Mouse (Mus musculus) midbrain, embryonic 11.5 days (tissue): Measurements from ENCODE around the gene Pgk2. TPM values are rescaled to one million over a fixed set of nuclear protein-coding genes. Genes with fewer than 3 reads are reported as not detected.
"Not testable (repeated sequence)": the region's sequence is repeated elsewhere in the genome, so short reads cannot be mapped to it uniquely, and the experiment has no call there.

Experiments
- ATAC-seq: fragments of 200-750 bp; cut with Nextera tagmentation; 2 replicates; pipeline ENCODE4 v1.8.0; 2017; ENCODE audit warnings: moderate TSS enrichment, moderate library complexity; ENCODE audit not compliant: low FRiP score
- DNase-seq: peaks from one replicate; pipeline ENCODE4 v3.0.0; 2015; ENCODE audit warnings: low spot score; ENCODE audit errors: missing footprints
- H3K27ac ChIP-seq: fragments of 300-500 bp; sonication (generic); 2 replicates; pipeline ENCODE4 v1.5.1; 2014; ENCODE audit warnings: low read depth, low read length
- H3K27me3 ChIP-seq: fragments of 300-500 bp; sonication (generic); 2 replicates; pipeline ENCODE4 v1.6.1; 2014; ENCODE audit warnings: mild to moderate bottlenecking, low read length, moderate library complexity, mixed read lengths; ENCODE audit not compliant: control insufficient read depth, insufficient read depth
- H3K36me3 ChIP-seq: fragments of 300-500 bp; sonication (generic); 2 replicates; pipeline ENCODE4 v1.6.1; 2014; ENCODE audit warnings: mild to moderate bottlenecking, low read length, moderate library complexity, mixed read lengths; ENCODE audit not compliant: control insufficient read depth, insufficient read depth
- H3K4me1 ChIP-seq: fragments of 300-500 bp; sonication (generic); 2 replicates; pipeline ENCODE4 v1.6.1; 2014; ENCODE audit warnings: low read length; ENCODE audit not compliant: control insufficient read depth, insufficient read depth
- H3K4me2 ChIP-seq: fragments of 300-500 bp; sonication (generic); 2 replicates; pipeline ENCODE4 v1.6.1; 2014; ENCODE audit warnings: mild to moderate bottlenecking, moderate library complexity
- H3K4me3 ChIP-seq: fragments of 300-500 bp; sonication (generic); 2 replicates; pipeline ENCODE4 v1.5.1; 2014; ENCODE audit warnings: low read depth, low read length
- H3K9ac ChIP-seq: fragments of 300-500 bp; sonication (generic); 2 replicates; pipeline ENCODE4 v1.6.1; 2014; ENCODE audit warnings: low read length
- H3K9me3 ChIP-seq: fragments of 300-500 bp; sonication (generic); 2 replicates; pipeline ENCODE4 v1.6.1; 2016; ENCODE audit warnings: low read length; ENCODE audit not compliant: control insufficient read depth
- WGBS: fragments of 180-500 bp; shearing (Covaris S2); extraction: QIAGEN DNeasy Blood & Tissue Kit; methylation state at CpG from one replicate; pipeline ENCODE4 v1.1.7; 2014; 5-methylcytosine and 5-hydroxymethylcytosine counted together
- polyA plus RNA-seq: library from polyadenylated mRNA; unstranded; fragments of >200 nt; fragmentation: Nextera tagmentation; extraction: Ambion mirVana; gene quantifications from 2 replicates; pipeline ENCODE4 v1.2.1, GENCODE M21; 2014

The Pgk2 gene
- 0.14 TPM in 1 of 2 replicates, not detected in the other for polyA plus RNA-seq

DNA sequence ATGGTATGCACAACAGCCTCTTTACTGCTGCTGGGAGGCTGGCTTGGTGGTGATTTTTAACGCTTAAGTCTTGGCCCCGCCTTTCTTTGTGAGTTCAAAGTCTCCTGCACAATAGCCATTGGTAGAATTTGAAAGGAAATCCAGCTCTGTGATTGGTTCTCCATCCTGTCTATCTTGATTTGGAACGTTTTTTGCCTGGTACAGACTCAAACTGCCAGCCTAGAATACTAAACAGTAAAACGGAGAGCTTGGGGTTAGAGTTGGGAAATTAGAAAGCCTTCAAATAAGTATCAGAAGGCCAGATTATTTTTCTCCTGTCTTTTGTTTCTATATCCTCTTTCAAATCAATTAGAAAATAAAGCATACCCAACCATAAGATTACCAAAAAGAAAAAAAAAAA, at the start of gene Pgk2:
TSS of gene Pgk2 (minus strand) at position 101 of the 400 bp plus-strand sequence.
- Histone ChIP-seq H3K4me3 (no peak within 1 kb of the TSS), H3K4me2 (no peak within 1 kb of the TSS), H3K4me1 (no peaks in the 10 kb centered on the region), H3K9ac (no peak within 1 kb of the TSS), H3K36me3 (no peaks in the 10 kb centered on the region), H3K27me3 (no peaks in the 10 kb centered on the region), H3K27ac (no peak within 1 kb of the TSS), H3K9me3 (no peaks in the 10 kb centered on the region)
- ATAC-seq (no peak), DNase-seq (no peak)
- 71% methylated on average over 4 of the region's 4 CpGs for WGBS

DNA sequence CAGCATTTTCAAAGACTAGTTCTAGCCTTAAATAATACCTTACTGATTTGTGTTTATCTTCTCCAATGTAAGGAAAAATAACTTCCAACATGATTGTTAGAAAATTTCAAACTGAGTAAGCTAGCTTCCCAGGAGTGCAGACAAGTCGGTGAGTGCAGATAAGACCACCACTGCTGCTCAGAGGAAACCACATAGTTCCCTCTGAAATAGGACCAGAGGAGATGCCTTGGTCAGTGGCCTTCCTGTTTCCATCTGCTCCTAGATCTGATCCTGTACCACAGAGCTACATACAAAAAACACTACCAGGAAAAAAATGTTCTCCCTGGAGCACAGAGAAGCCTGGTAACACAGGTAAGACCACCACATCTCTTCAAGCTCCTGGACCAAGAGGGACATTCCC, 44.0 kb upstream of the Pgk2 start:
- no peak for DNase-seq
- H3K9me3 ChIP-seq = no peaks in the 10 kb centered on the region
- no peak overlapping the region for H3K4me2 ChIP-seq
- no peak for ATAC-seq
- no peak overlapping the region for H3K9ac ChIP-seq
- no peaks in the 10 kb centered on the region for H3K36me3 ChIP-seq
- no peak overlapping the region for H3K4me3 ChIP-seq
- WGBS = 79% methylated on average over 1 of the region's 1 CpGs
- no peaks in the 10 kb centered on the region for H3K27me3 ChIP-seq
- no peaks in the 10 kb centered on the region for H3K4me1 ChIP-seq
- no peak overlapping the region for H3K27ac ChIP-seq

DNA sequence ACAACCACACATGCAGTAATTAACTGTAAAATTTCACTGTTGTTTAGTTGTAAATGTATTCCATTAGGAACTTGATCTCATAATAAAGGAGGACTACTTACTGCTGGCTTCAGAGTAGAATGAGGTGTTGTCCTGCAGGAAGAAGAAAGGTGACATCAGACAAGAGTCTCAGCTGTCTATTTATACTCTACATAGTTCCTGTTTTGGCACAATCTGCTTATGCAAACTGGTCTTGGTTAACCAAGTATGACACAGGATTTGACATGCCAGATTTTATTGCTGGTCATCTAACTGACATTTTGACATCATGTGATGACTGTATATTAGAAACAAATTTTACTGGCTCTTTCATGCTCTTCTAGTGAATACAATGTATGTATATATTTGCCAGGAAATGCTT, 33.7 kb upstream of the Pgk2 start, which contains the start of gene Crisp3:
TSS of gene Crisp3 (minus strand) at position 154 of the 400 bp plus-strand sequence.
- Histone ChIP-seq H3K36me3 (no peaks in the 10 kb centered on the region), H3K27me3 (no peaks in the 10 kb centered on the region), H3K4me2 (no peak within 1 kb of the TSS), H3K4me3 (no peak within 1 kb of the TSS), H3K9ac (no peak within 1 kb of the TSS), H3K4me1 (no peaks in the 10 kb centered on the region), H3K9me3 (no peaks in the 10 kb centered on the region), H3K27ac (no peak within 1 kb of the TSS)
- DNase-seq (no peak), ATAC-seq (no peak)

DNA sequence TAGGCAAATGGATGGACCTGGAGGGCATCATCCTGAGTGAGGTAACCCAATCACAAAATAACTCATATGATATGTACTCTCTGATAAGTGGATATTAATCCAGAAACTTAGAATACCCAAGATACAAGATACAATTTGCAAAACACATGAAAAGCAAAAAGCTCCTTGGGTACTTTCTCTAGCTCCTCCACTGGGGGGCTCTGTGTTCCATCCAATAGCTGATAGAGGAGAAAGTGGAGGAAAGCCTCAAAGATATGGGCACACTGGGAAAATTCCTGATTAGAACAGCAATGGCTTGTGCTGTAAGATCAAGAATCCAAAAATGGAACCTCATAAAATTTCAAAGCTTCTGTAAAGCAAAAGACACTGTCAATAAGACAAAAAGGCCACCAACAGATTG, 6.6 kb downstream of the Pgk2 start:
- H3K9ac ChIP-seq, H3K4me3 ChIP-seq, H3K27me3 ChIP-seq, H3K27ac ChIP-seq, H3K4me1 ChIP-seq, H3K36me3 ChIP-seq, ATAC-seq, H3K9me3 ChIP-seq, H3K4me2 ChIP-seq, DNase-seq: not testable (repeated sequence)

DNA sequence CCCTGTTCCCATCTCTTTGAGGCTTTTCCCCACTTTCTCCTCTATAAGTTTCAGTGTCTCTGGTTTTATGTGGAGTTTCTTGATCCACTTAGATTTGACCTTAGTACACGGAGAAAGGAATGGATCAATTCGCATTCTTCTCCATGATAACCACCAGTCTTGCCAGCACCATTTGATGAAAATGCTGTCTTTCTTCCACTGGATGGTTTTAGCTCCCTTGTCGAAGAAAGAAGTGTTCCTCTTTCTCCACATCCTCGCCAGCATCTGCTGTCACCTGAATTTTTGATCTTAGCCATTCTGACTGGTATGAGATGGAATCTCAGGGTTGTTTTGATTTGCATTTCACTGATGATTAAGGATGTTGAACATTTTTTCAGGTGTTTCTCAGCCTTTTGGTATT, 18.2 kb downstream of the Pgk2 start:
- not testable (repeated sequence) for H3K4me3 ChIP-seq, H3K9ac ChIP-seq, H3K27ac ChIP-seq, H3K4me2 ChIP-seq, H3K4me1 ChIP-seq, H3K36me3 ChIP-seq, ATAC-seq, H3K27me3 ChIP-seq, H3K9me3 ChIP-seq
- DNase-seq = peak; percentile 83
- WGBS = 85% methylated on average over 4 of the region's 4 CpGs

DNA sequence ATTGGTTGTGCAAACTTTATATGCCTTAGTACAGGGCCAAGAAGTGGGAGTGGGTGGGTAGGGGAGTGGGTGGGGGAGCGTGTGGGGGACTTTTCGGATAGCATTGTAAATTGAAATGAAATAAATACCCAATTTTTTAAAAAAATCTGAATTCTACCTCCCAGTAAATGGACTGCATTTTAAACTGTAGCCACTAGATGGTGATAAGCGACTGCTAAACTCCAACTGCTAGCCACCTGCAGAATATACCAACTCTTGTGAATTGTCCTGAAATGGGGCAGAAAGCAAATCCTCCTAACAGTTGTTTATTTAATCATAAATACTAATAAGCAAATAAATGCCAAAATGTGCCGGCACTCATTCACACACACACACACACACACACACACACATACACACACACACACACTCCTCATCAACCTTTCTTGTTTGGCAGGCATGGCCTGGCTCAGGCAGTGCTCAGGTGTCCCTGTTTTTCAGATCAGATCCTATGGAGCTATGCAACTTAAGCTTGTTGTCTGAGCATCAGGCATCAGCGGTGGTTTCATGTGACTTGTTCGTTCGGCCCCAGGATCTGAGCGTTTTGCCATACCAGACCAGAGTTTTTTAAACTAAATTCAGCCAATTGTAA, 50.6 kb downstream of the Pgk2 start:
- H3K4me2 ChIP-seq, H3K9ac ChIP-seq, H3K4me3 ChIP-seq, H3K27me3 ChIP-seq, H3K36me3 ChIP-seq, H3K9me3 ChIP-seq, DNase-seq, H3K27ac ChIP-seq, H3K4me1 ChIP-seq: not testable (repeated sequence)
- peak; percentile 50 for ATAC-seq
- WGBS = 54% methylated on average over 8 of the region's 8 CpGs

Other genes starting within 250 kb of the Pgk2 start
- not detected in 2 replicates for gene AC192777.2, start 113.2 kb downstream of the Pgk2 start, polyA plus RNA-seq
- not detected in 2 replicates for gene Crisp3, start 33.6 kb upstream of the Pgk2 start, polyA plus RNA-seq
- not detected in 2 replicates for gene Crisp1, start 110.6 kb upstream of the Pgk2 start, polyA plus RNA-seq